Mouse (Mus musculus): ENCODE measurements around the gene Pmepa1.

DNA sequence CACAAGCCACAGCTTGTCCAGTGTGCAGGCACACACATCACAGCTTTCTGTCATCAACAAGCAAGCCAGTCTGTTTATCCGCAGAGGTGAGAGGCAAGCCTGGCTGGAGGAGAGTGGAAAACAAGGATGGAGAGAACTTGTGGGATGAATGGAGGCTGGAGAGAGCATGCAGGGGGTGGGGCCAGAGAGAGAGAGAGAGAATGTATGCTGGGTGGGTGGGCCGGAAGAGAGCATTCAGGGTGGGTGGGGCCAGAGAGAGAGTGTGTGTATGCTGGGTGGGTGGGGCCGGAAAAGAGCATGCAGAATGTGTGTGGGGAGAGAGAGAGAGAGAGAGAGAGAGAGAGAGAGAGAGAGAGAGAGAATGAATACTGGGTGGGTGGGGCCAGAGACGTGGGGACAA is 71.7 kb downstream of the Pmepa1 start:
- TF ChIP-seq POLR2A (IDR thresholded peaks at IDR 0.05; ENCODE audit: insufficient read length, low read depth) (no peak), MAX (IDR thresholded peaks at IDR 0.05; ENCODE audit: low read depth) (no peak), MYOD1 (IDR thresholded peaks at IDR 0.05; ENCODE audit: control insufficient read depth in 1 of 3, insufficient read length in 2 of 3, low read depth in 2 of 3) (no peak), E2F4 (IDR thresholded peaks at IDR 0.05; ENCODE audit: insufficient read depth) (no peak), USF1 (IDR thresholded peaks at IDR 0.05; ENCODE audit: low read depth) (no peak), TCF3 (IDR thresholded peaks at IDR 0.05; ENCODE audit: insufficient read length, low read depth) (no peak), MYOG (IDR thresholded peaks at IDR 0.05; ENCODE audit: control insufficient read depth in 1 of 3, insufficient read depth in 1 of 3, insufficient read length in 2 of 3, low read depth in 2 of 3) (no peak), POLR2AphosphoS2 (IDR thresholded peaks at IDR 0.05; ENCODE audit: insufficient read length, low read depth) (no peak), TCF12 (IDR thresholded peaks at IDR 0.05; ENCODE audit: insufficient read depth, poor library complexity, severe bottlenecking) (no peak), CEBPB (IDR thresholded peaks at IDR 0.05; ENCODE audit: insufficient read depth, poor library complexity, severe bottlenecking) (no peak), SRF (IDR thresholded peaks at IDR 0.05; ENCODE audit: control insufficient read depth, insufficient read length, low read depth) (no peak)
